Mouse (Mus musculus) cortical plate, adult 2 months (tissue): ENCODE data around the gene Tmem132c.

Experiments used
- CTCF ChIP-seq: fragments of 200-500 bp; IDR thresholded peaks from 2 replicates; pipeline ENCODE4 v1.5.1; 2011; ENCODE audit warnings: mild to moderate bottlenecking, control low read depth, low read length; ENCODE audit not compliant: insufficient read depth; ENCODE audit errors: extremely low read depth
- POLR2A ChIP-seq: fragments of 200-500 bp; IDR thresholded peaks from 2 replicates; pipeline ENCODE4 v1.6.1; 2011; ENCODE audit warnings: mild to moderate bottlenecking, low read length, control low read depth; ENCODE audit not compliant: insufficient read depth; ENCODE audit errors: extremely low read depth

- TF ChIP-seq POLR2A (no peak), CTCF (no peak)
These were observed 68.9 kb downstream of the Tmem132c start for GRCm38 (mm10) chr5:127310318-127311004.
